In genomic region chr11:30161173-30161650, GRCm38 (mm10) we compare ENCODE assay signal across 8 mouse cellular contexts.
DNase-seq lines count a peak whose midpoint lies in the region; ATAC-seq and TF ChIP-seq lines count a peak whose summit lies in the region.

No protein-coding gene starts in this region.

- H3K4me2 ChIP-seq in forebrain, embryonic 11.5 days (ENCODE audit: low read depth, low read length, severe bottlenecking), result no peak overlapping the region
- no peak overlapping the region; the same call in 1 of the 2 replicates for H3K4me2 ChIP-seq in heart, embryonic 16.5 days (ENCODE audit: low read depth, low read length)
- H3K4me2 ChIP-seq in liver, postnatal 0 days (ENCODE audit: low read depth, low read length), result peak overlapping the region; percentile 23

- no peak overlapping the region for H3K27ac ChIP-seq in forebrain, embryonic 11.5 days (ENCODE audit: low read depth, low read length)
- peak overlapping the region; percentile 89 for H3K27ac ChIP-seq in heart, embryonic 16.5 days (ENCODE audit: low read length)
- peak overlapping the region; percentile 36 for H3K27ac ChIP-seq in liver, postnatal 0 days (ENCODE audit: low read depth)

- H3K4me1 ChIP-seq in E14TG2a.4 (replicated peaks; ENCODE audit: low read depth, low read length), result peaks cover 94% of the 10 kb centered on the region
- H3K4me1 ChIP-seq in forebrain, embryonic 11.5 days (replicated peaks; ENCODE audit: control insufficient read depth, insufficient read depth, low read length), result no peaks in the 10 kb centered on the region
- peaks cover 90% of the 10 kb centered on the region for H3K4me1 ChIP-seq in heart, embryonic 16.5 days (ENCODE audit: control insufficient read depth, insufficient read depth, low read length)
- peaks cover 54% of the 10 kb centered on the region for H3K4me1 ChIP-seq in liver, postnatal 0 days (ENCODE audit: insufficient read depth)

- WGBS in forebrain, embryonic 11.5 days, result 40% methylated on average over 6 of the region's 6 CpGs
- 11% methylated on average over 6 of the region's 6 CpGs for WGBS in heart, embryonic 16.5 days
- WGBS in liver, postnatal 0 days (ENCODE audit: insufficient replicate concordance), result 60% methylated on average over 6 of the region's 6 CpGs

- peak; percentile 96 for DNase-seq in brain, adult 2 months (ENCODE audit: low read depth, low spot score)
- no peak for DNase-seq in forebrain, embryonic 11.5 days (ENCODE audit: low spot score)
- peak; percentile 77 to 89 for DNase-seq in kidney, postnatal 25 days
- DNase-seq in liver, postnatal 0 days, result peak; percentile 34
- peak; percentile 48 for DNase-seq in ovary, postnatal 14 days (ENCODE audit: low spot score)
- DNase-seq in spleen, postnatal 10 days (ENCODE audit: low spot score in 2 of 2), result no peak

- peak; percentile 68; the same call in 1 of the 2 replicates for TF ChIP-seq EP300 in liver, postnatal 0 days (IDR thresholded peaks at IDR 0.05; ENCODE audit: low read depth)

- peak overlapping the region; percentile 20; the same call in 1 of the 2 replicates for H3K4me3 ChIP-seq in E14TG2a.4 (replicated peaks; ENCODE audit: low read length)
- no peak overlapping the region for H3K4me3 ChIP-seq in forebrain, embryonic 11.5 days (ENCODE audit: low read depth, low read length)
- no peak overlapping the region for H3K4me3 ChIP-seq in heart, embryonic 16.5 days (ENCODE audit: low read length)
- H3K4me3 ChIP-seq in liver, postnatal 0 days (ENCODE audit: low read depth, low read length), result no peak overlapping the region

- no peaks in the 10 kb centered on the region for H3K9me3 ChIP-seq in E14TG2a.4 (ENCODE audit: low read length)
- no peaks in the 10 kb centered on the region for H3K9me3 ChIP-seq in forebrain, embryonic 11.5 days (ENCODE audit: control insufficient read depth, low read length)
- no peaks in the 10 kb centered on the region for H3K9me3 ChIP-seq in heart, embryonic 16.5 days (replicated peaks; ENCODE audit: control insufficient read depth, low read length)
- H3K9me3 ChIP-seq in liver, postnatal 0 days (ENCODE audit: low read length), result no peaks in the 10 kb centered on the region

- peaks cover 44% of the 10 kb centered on the region for H3K36me3 ChIP-seq in E14TG2a.4 (ENCODE audit: insufficient read depth, low read length)
- no peaks in the 10 kb centered on the region for H3K36me3 ChIP-seq in forebrain, embryonic 11.5 days (ENCODE audit: control insufficient read depth, insufficient read depth, low read length)
- peaks cover 12% of the 10 kb centered on the region for H3K36me3 ChIP-seq in heart, embryonic 16.5 days (ENCODE audit: control insufficient read depth, insufficient read depth)
- peaks cover 14% of the 10 kb centered on the region for H3K36me3 ChIP-seq in liver, postnatal 0 days (replicated peaks; ENCODE audit: insufficient read depth, low read length)

- H3K9ac ChIP-seq in forebrain, embryonic 11.5 days (ENCODE audit: low read length), result no peak overlapping the region
- peak overlapping the region; percentile 2; the same call in 1 of the 2 replicates for H3K9ac ChIP-seq in heart, embryonic 16.5 days (ENCODE audit: low read length)
- H3K9ac ChIP-seq in liver, postnatal 0 days (replicated peaks), result no peak overlapping the region

- ATAC-seq in forebrain, embryonic 11.5 days (replicated peaks; ENCODE audit: low FRiP score), result peak; percentile 61; the same call in 1 of the 2 replicates
- ATAC-seq in heart, embryonic 16.5 days (replicated peaks; ENCODE audit: extremely low read depth, insufficient read depth, low FRiP score), result peak; percentile 92
- ATAC-seq in liver, postnatal 0 days, result peak; percentile 73

- no peaks in the 10 kb centered on the region for H3K27me3 ChIP-seq in E14TG2a.4 (ENCODE audit: insufficient read depth, low read length)
- H3K27me3 ChIP-seq in forebrain, embryonic 11.5 days (ENCODE audit: control insufficient read depth, insufficient read depth, low read length), result no peaks in the 10 kb centered on the region
- H3K27me3 ChIP-seq in heart, embryonic 16.5 days (ENCODE audit: control insufficient read depth, insufficient read depth, low read length), result no peaks in the 10 kb centered on the region
- no peaks in the 10 kb centered on the region for H3K27me3 ChIP-seq in liver, postnatal 0 days (ENCODE audit: insufficient read depth, low read length)

- no peak for TF ChIP-seq CTCF in E14TG2a.4 (conservative IDR thresholded peaks at IDR 0.05; ENCODE audit: low read length)
- no peak for TF ChIP-seq CTCF in liver, postnatal 0 days (IDR thresholded peaks at IDR 0.05; ENCODE audit: low read depth)

Comparison
In these comparisons a context has a peak if more than half of its experiments do, and no peak if none do; other contexts are left out.
1. DNase-seq: peak in brain, adult 2 months (single experiment), kidney, postnatal 25 days (2 of 2), liver, postnatal 0 days (single experiment) and ovary, postnatal 14 days (single experiment); none in forebrain, embryonic 11.5 days (single experiment) and spleen, postnatal 10 days (0 of 2).
2. Peak in every context shown above with its lines, with median percentiles within 50 percentile points of each other: ATAC-seq.